Mouse (Mus musculus) CH12.LX (cell line): ENCODE measurements at regions not wholly inside any gene's neighbourhood (a gene's known extent, or its start where the extent isn't known, plus 50 kb on each side); places are given as distances from the start of the nearest gene placed in this dataset.

Source experiments
- DNase-seq: peaks from one replicate; pipeline ENCODE4 v3.0.0-alpha.2; 2013; ENCODE audit errors: extremely low read depth
- H3K27ac ChIP-seq: 2 replicates; pipeline ENCODE4 v1.5.1; 2012; ENCODE audit warnings: low read depth, mild to moderate bottlenecking, control low read depth, moderate library complexity; ENCODE audit not compliant: insufficient read depth
- H3K27me3 ChIP-seq: replicated peaks from 2 replicates; pipeline ENCODE3; 2012; ENCODE audit warnings: inconsistent platforms
- H3K36me3 ChIP-seq, 2 experiments: replicated peaks in 1 of 2; 2 replicates each; pipeline versions ENCODE3 to v1.6.1; 2012; ENCODE audit warnings: inconsistent platforms in 1 of 2, low read length in 1 of 2, mild to moderate bottlenecking in 1 of 2, mixed read lengths in 1 of 2, moderate library complexity in 1 of 2; ENCODE audit not compliant: control insufficient read depth in 1 of 2, insufficient read depth in 1 of 2
- H3K4me1 ChIP-seq, 2 experiments: 2 replicates each; pipeline ENCODE4 v1.6.1; 2012; ENCODE audit warnings: inconsistent platforms in 1 of 2, moderate library complexity in 1 of 2; ENCODE audit not compliant: insufficient read depth in 2 of 2, control insufficient read depth in 1 of 2
- H3K4me2 ChIP-seq: 2 replicates; pipeline ENCODE4 v1.6.1; 2012; ENCODE audit warnings: low read depth, mild to moderate bottlenecking, control low read depth; ENCODE audit not compliant: poor library complexity, insufficient read depth, severe bottlenecking
- H3K4me3 ChIP-seq, 3 experiments: fragments of 150-350 bp in 1 of 3; sonication (generic) in 1 of 3; replicated peaks in 1 of 3; 2 replicates each; pipeline versions ENCODE3 to v1.5.1; 2011 to 2012; ENCODE audit warnings: low read depth in 2 of 3, low read length in 2 of 3, mild to moderate bottlenecking in 2 of 3, moderate library complexity in 2 of 3, control low read depth in 1 of 3, improper control_type of control experiment in 1 of 3, inconsistent platforms in 1 of 3, mixed read lengths in 1 of 3; ENCODE audit not compliant: poor library complexity in 1 of 3
- H3K79me2 ChIP-seq: replicated peaks from 2 replicates; pipeline ENCODE4 v1.6.1; 2012; ENCODE audit warnings: mild to moderate bottlenecking, moderate library complexity; ENCODE audit not compliant: control insufficient read depth, poor library complexity, insufficient read depth, severe bottlenecking; ENCODE audit errors: extremely low read depth
- H3K9ac ChIP-seq: 2 replicates; pipeline ENCODE4 v1.6.1; 2012; ENCODE audit warnings: low read depth, mild to moderate bottlenecking, control low read depth, moderate library complexity; ENCODE audit not compliant: insufficient read depth
- H3K9me3 ChIP-seq: replicated peaks from 2 replicates; pipeline ENCODE3; 2012; ENCODE audit warnings: low read length, inconsistent platforms, mixed read lengths
- CHD1 ChIP-seq: IDR thresholded peaks from 2 replicates; pipeline ENCODE4 v1.6.1; 2012; ENCODE audit warnings: low read depth, low read length, improper control_type of control experiment, inconsistent platforms
- CHD2 ChIP-seq: IDR thresholded peaks from 2 replicates; pipeline ENCODE4 v1.6.1; 2011; ENCODE audit warnings: low read length, improper control_type of control experiment
- CTCF ChIP-seq, 2 experiments: IDR thresholded peaks in 1 of 2; conservative IDR thresholded peaks in 1 of 2; 2 replicates each; pipeline ENCODE4 v1.5.1; 2011 to 2012; ENCODE audit warnings: low read depth in 2 of 2, low read length in 2 of 2, improper control_type of control experiment in 1 of 2, inconsistent platforms in 1 of 2, mild to moderate bottlenecking in 1 of 2, moderate library complexity in 1 of 2
- E2F4 ChIP-seq: IDR thresholded peaks from 2 replicates; pipeline ENCODE4 v1.6.1; 2011; ENCODE audit warnings: low read depth, low read length, improper control_type of control experiment; ENCODE audit not compliant: insufficient replicate concordance
- ELF1 ChIP-seq: IDR thresholded peaks from 2 replicates; pipeline ENCODE4 v1.6.1; 2014; ENCODE audit warnings: low read depth, mild to moderate bottlenecking, inconsistent platforms, low read length, improper control_type of control experiment
- EP300 ChIP-seq: IDR thresholded peaks from 2 replicates; pipeline ENCODE4 v1.6.1; 2011; ENCODE audit warnings: low read length, improper control_type of control experiment
- ETS1 ChIP-seq: conservative IDR thresholded peaks from 2 replicates; pipeline ENCODE4 v1.6.1; 2012; ENCODE audit warnings: low read depth, mild to moderate bottlenecking, inconsistent platforms, low read length, improper control_type of control experiment, moderate library complexity
- HCFC1 ChIP-seq: IDR thresholded peaks from 2 replicates; pipeline ENCODE4 v1.6.1; 2012; ENCODE audit warnings: low read depth, mild to moderate bottlenecking, inconsistent platforms, low read length, improper control_type of control experiment
- JUN ChIP-seq: IDR thresholded peaks from 2 replicates; pipeline ENCODE4 v1.6.1; 2011; ENCODE audit warnings: low read depth, mild to moderate bottlenecking, low read length, improper control_type of control experiment, moderate library complexity; ENCODE audit not compliant: insufficient read depth
- JUND ChIP-seq: conservative IDR thresholded peaks from 2 replicates; pipeline ENCODE4 v1.6.1; 2011; ENCODE audit warnings: low read depth, low read length, improper control_type of control experiment
- MAFK ChIP-seq: IDR thresholded peaks from 2 replicates; pipeline ENCODE4 v1.6.1; 2011; ENCODE audit warnings: low read length, improper control_type of control experiment; ENCODE audit not compliant: insufficient replicate concordance
- MAX ChIP-seq: IDR thresholded peaks from 2 replicates; pipeline ENCODE4 v1.6.1; 2011; ENCODE audit warnings: low read length, improper control_type of control experiment
- MEF2A ChIP-seq: IDR thresholded peaks from 2 replicates; pipeline ENCODE4 v1.6.1; 2014; ENCODE audit warnings: low read depth, mild to moderate bottlenecking, inconsistent platforms, low read length, improper control_type of control experiment, borderline replicate concordance
- MXI1 ChIP-seq: IDR thresholded peaks from 2 replicates; pipeline ENCODE4 v1.6.1; 2011; ENCODE audit warnings: mild to moderate bottlenecking, low read depth, low read length, improper control_type of control experiment
- MYC ChIP-seq: IDR thresholded peaks from 2 replicates; pipeline ENCODE4 v1.6.1; 2011; ENCODE audit warnings: low read depth, mild to moderate bottlenecking, improper control_type of control experiment, low read length
- NELFE ChIP-seq: IDR thresholded peaks from 2 replicates; pipeline ENCODE4 v1.6.1; 2011; ENCODE audit warnings: low read depth, low read length, improper control_type of control experiment
- PAX5 ChIP-seq: IDR thresholded peaks from 2 replicates; pipeline ENCODE4 v1.6.1; 2012; ENCODE audit warnings: low read length, inconsistent platforms, mixed read lengths
- POLR2AphosphoS2 ChIP-seq: IDR thresholded peaks from 2 replicates; pipeline ENCODE4 v1.6.1; 2011; ENCODE audit warnings: low read depth, low read length, improper control_type of control experiment
- RCOR1 ChIP-seq: conservative IDR thresholded peaks from 2 replicates; pipeline ENCODE4 v1.6.1; 2012; ENCODE audit warnings: low read depth, mild to moderate bottlenecking, inconsistent platforms, low read length, improper control_type of control experiment
- SIN3A ChIP-seq: IDR thresholded peaks from 2 replicates; pipeline ENCODE4 v1.6.1; 2012; ENCODE audit warnings: low read length, improper control_type of control experiment, inconsistent platforms
- SMC3 ChIP-seq: IDR thresholded peaks from 2 replicates; pipeline ENCODE4 v1.6.1; 2011; ENCODE audit warnings: low read depth, low read length, improper control_type of control experiment
- TBP ChIP-seq: conservative IDR thresholded peaks from 2 replicates; pipeline ENCODE4 v1.6.1; 2011; ENCODE audit warnings: low read depth, low read length, improper control_type of control experiment
- TCF12 ChIP-seq: IDR thresholded peaks from 2 replicates; pipeline ENCODE4 v1.6.1; 2014; ENCODE audit warnings: low read depth, mild to moderate bottlenecking, inconsistent platforms, low read length, improper control_type of control experiment
- UBTF ChIP-seq: IDR thresholded peaks from 2 replicates; pipeline ENCODE4 v1.6.1; 2012; ENCODE audit warnings: low read depth, mild to moderate bottlenecking, inconsistent platforms, low read length, improper control_type of control experiment, moderate library complexity
- USF1 ChIP-seq: IDR thresholded peaks from 2 replicates; pipeline ENCODE4 v1.6.1; 2014; ENCODE audit warnings: low read depth, mild to moderate bottlenecking, inconsistent platforms, low read length, improper control_type of control experiment
- USF2 ChIP-seq: conservative IDR thresholded peaks from 2 replicates; pipeline ENCODE4 v1.6.1; 2011; ENCODE audit warnings: low read depth, low read length, improper control_type of control experiment
- ZKSCAN1 ChIP-seq: IDR thresholded peaks from 2 replicates; pipeline ENCODE4 v1.6.1; 2012; ENCODE audit warnings: low read depth, inconsistent platforms, low read length, improper control_type of control experiment, borderline replicate concordance
- ZMIZ1 ChIP-seq: IDR thresholded peaks from 2 replicates; pipeline ENCODE4 v1.6.1; 2012; ENCODE audit warnings: low read depth, mild to moderate bottlenecking, inconsistent platforms, low read length, improper control_type of control experiment
- dilution Hi-C: fragments of 300-500 bp; cut with MboI; formaldehyde crosslinking; loops from 2 replicates; pipeline ENCODE4 v1.14.3; 2020; ENCODE audit warnings: low sequenced_read_pairs; ENCODE audit not compliant: extremely low pct_unique_long_range_greater_than_20kb, extremely low pct_ligation_motif_present
- in situ Hi-C: fragments of 300-500 bp; cut with MboI; formaldehyde crosslinking; loops from 3 replicates; pipeline ENCODE4 v1.14.3; 2019; ENCODE audit warnings: low sequenced_read_pairs, low pct_ligation_motif_present, low pct_unique_long_range_greater_than_20kb, mixed read lengths

GRCm38 (mm10) chr7:68606278-68606677 is 142.8 kb downstream of the Arrdc4 start:
- no peaks in the 10 kb centered on the region for H3K27me3 ChIP-seq
- no peak overlapping the region for H3K4me3 ChIP-seq
- dilution Hi-C loops (no loop called here), in situ Hi-C loops (no loop called here)
- DNase-seq = no peak
- no peaks in the 10 kb centered on the region for H3K36me3 ChIP-seq
- H3K4me2 ChIP-seq = no peak overlapping the region
- H3K9ac ChIP-seq = no peak overlapping the region
- H3K9me3 ChIP-seq = peaks cover 47% of the 10 kb centered on the region
- no peaks in the 10 kb centered on the region for H3K79me2 ChIP-seq
- TF ChIP-seq ZMIZ1 (no peak), NELFE (no peak), JUND (no peak), CTCF (conservative IDR thresholded peaks at IDR 0.05 in 1 of 2, IDR thresholded peaks at IDR 0.05 in 1 of 2; ENCODE audit: low read depth in 2 of 2, low read length in 2 of 2) (no peak), SIN3A (no peak), TCF12 (no peak), USF2 (no peak), UBTF (no peak), E2F4 (no peak), MXI1 (no peak), USF1 (no peak), ELF1 (no peak), RCOR1 (no peak)
- no peaks in the 10 kb centered on the region for H3K4me1 ChIP-seq
- no peak overlapping the region for H3K27ac ChIP-seq

- H3K9me3 ChIP-seq = peaks cover 35% of the 10 kb centered on the region
- in situ Hi-C loops = no loop called here
- no peaks in the 10 kb centered on the region for H3K79me2 ChIP-seq
- dilution Hi-C loops = no loop called here
- no peaks in the 10 kb centered on the region for H3K4me1 ChIP-seq
- no peaks in the 10 kb centered on the region for H3K36me3 ChIP-seq
- H3K9ac ChIP-seq = no peak overlapping the region
- no peak for DNase-seq
- H3K27me3 ChIP-seq = no peaks in the 10 kb centered on the region
- no peak overlapping the region for H3K4me3 ChIP-seq
- no peak overlapping the region for H3K4me2 ChIP-seq
- no peak overlapping the region for H3K27ac ChIP-seq
- TF ChIP-seq MEF2A (no peak), TBP (no peak), SMC3 (no peak), EP300 (no peak), NELFE (no peak), MAFK (no peak), HCFC1 (no peak), PAX5 (no peak), CHD2 (no peak), CHD1 (no peak), JUND (no peak), ZKSCAN1 (no peak), JUN (no peak), MYC (no peak), ETS1 (no peak), TCF12 (no peak), MAX (no peak), E2F4 (no peak), POLR2AphosphoS2 (no peak)
- TF ChIP-seq, all 38 proteins: peak for 0
Observed at GRCm38 (mm10) chr7:68603711-68604110, 145.3 kb downstream of the Arrdc4 start.
